Mouse (Mus musculus) brown adipose tissue, adult 24 weeks (tissue): ENCODE results near the gene Fga. TPM values are rescaled to one million over a fixed set of nuclear protein-coding genes. Genes with fewer than 3 reads are reported as not detected.

Experiments
- H3K27ac ChIP-seq: fragments of 200-500 bp; replicated peaks from 2 replicates; pipeline ENCODE4 v1.5.1; 2012; ENCODE audit warnings: low read depth, mild to moderate bottlenecking, low read length
- H3K4me1 ChIP-seq: fragments of 200-500 bp; 2 replicates; pipeline ENCODE4 v1.6.1; 2012; ENCODE audit warnings: low read length, mixed read lengths; ENCODE audit not compliant: control insufficient read depth, insufficient read depth, insufficient read length
- H3K4me3 ChIP-seq: fragments of 200-500 bp; 2 replicates; pipeline ENCODE4 v1.5.1; 2012; ENCODE audit warnings: low read depth, mild to moderate bottlenecking, low read length, moderate library complexity; ENCODE audit not compliant: insufficient read depth
- polyA plus RNA-seq: library from polyadenylated mRNA; stranded (reverse); fragments of >200 nt; gene quantifications from 2 replicates; pipeline ENCODE4 v1.2.4, GENCODE M21; 2012; ENCODE audit not compliant: missing spikeins, insufficient read depth, insufficient read length

Fga gene
- 1.8 TPM in 1 of 2 replicates, not detected in the other for polyA plus RNA-seq

- Histone ChIP-seq H3K4me1 (no peaks in the 10 kb centered on the region), H3K4me3 (no peak within 1 kb of the TSS), H3K27ac (no peak within 1 kb of the TSS)
Observed at GRCm38 (mm10) chr3:83025475-83026301, at the start of gene Fga. Gene Fga, plus strand, starts transcription at chr3:83026076.

- no peak overlapping the region for H3K4me3 ChIP-seq
- H3K4me1 ChIP-seq, result no peaks in the 10 kb centered on the region
- H3K27ac ChIP-seq, result no peak overlapping the region
Observed at GRCm38 (mm10) chr3:82980818-82981217, 45.1 kb upstream of the Fga start.

- no peaks in the 10 kb centered on the region for H3K4me1 ChIP-seq
- no peak overlapping the region for H3K27ac ChIP-seq
- H3K4me3 ChIP-seq, result no peak overlapping the region
Observed at GRCm38 (mm10) chr3:82981861-82982260, 44.0 kb upstream of the Fga start.

- H3K27ac ChIP-seq, result no peak overlapping the region
- H3K4me3 ChIP-seq, result no peak overlapping the region
- H3K4me1 ChIP-seq, result no peaks in the 10 kb centered on the region
Observed at GRCm38 (mm10) chr3:82984840-82985239, 41.0 kb upstream of the Fga start.

GRCm38 (mm10) chr3:82991963-82992362 lies 33.9 kb upstream of the Fga start:
- no peak overlapping the region for H3K4me3 ChIP-seq
- no peaks in the 10 kb centered on the region for H3K4me1 ChIP-seq

GRCm38 (mm10) chr3:82992956-82993355 lies 32.9 kb upstream of the Fga start:
- H3K4me1 ChIP-seq, result no peaks in the 10 kb centered on the region
- no peak overlapping the region for H3K4me3 ChIP-seq
- no peak overlapping the region for H3K27ac ChIP-seq

More at GRCm38 (mm10) chr3:82991963-82992362, 33.9 kb upstream of the Fga start:
- no peak overlapping the region for H3K27ac ChIP-seq

- Histone ChIP-seq H3K27ac (no peak overlapping the region), H3K4me1 (no peaks in the 10 kb centered on the region), H3K4me3 (no peak overlapping the region)
Observed at GRCm38 (mm10) chr3:82995368-82995767, 30.5 kb upstream of the Fga start.

- Histone ChIP-seq H3K4me1 (no peaks in the 10 kb centered on the region), H3K4me3 (no peak overlapping the region), H3K27ac (no peak overlapping the region)
Observed at GRCm38 (mm10) chr3:82996656-82997055, 29.2 kb upstream of the Fga start.

- H3K27ac ChIP-seq, result no peak overlapping the region
- H3K4me1 ChIP-seq, result no peaks in the 10 kb centered on the region
- no peak overlapping the region for H3K4me3 ChIP-seq
Observed at GRCm38 (mm10) chr3:82998772-82999463, 27.0 kb upstream of the Fga start.

GRCm38 (mm10) chr3:82999995-83000394 lies 25.9 kb upstream of the Fga start:
- Histone ChIP-seq H3K27ac (no peak overlapping the region), H3K4me1 (no peaks in the 10 kb centered on the region), H3K4me3 (no peak overlapping the region)

GRCm38 (mm10) chr3:83002191-83002590 lies 23.7 kb upstream of the Fga start:
- Histone ChIP-seq H3K4me1 (no peaks in the 10 kb centered on the region), H3K4me3 (no peak overlapping the region), H3K27ac (no peak overlapping the region)

GRCm38 (mm10) chr3:83003068-83003467 lies 22.8 kb upstream of the Fga start:
- Histone ChIP-seq H3K27ac (no peak overlapping the region), H3K4me3 (no peak overlapping the region), H3K4me1 (no peaks in the 10 kb centered on the region)

- Histone ChIP-seq H3K27ac (no peak overlapping the region), H3K4me3 (no peak overlapping the region), H3K4me1 (no peaks in the 10 kb centered on the region)
Observed at GRCm38 (mm10) chr3:83004801-83005200, 21.1 kb upstream of the Fga start.

GRCm38 (mm10) chr3:83007557-83007956 lies 18.3 kb upstream of the Fga start, which contains the start of gene Fgg:
Gene Fgg, plus strand, starts transcription at chr3:83007724.
- H3K27ac ChIP-seq, result no peak within 1 kb of the TSS
- no peak within 1 kb of the TSS for H3K4me3 ChIP-seq
- H3K4me1 ChIP-seq, result no peaks in the 10 kb centered on the region

GRCm38 (mm10) chr3:83010291-83010690 lies 15.6 kb upstream of the Fga start:
- H3K4me1 ChIP-seq, result no peaks in the 10 kb centered on the region
- H3K27ac ChIP-seq, result no peak overlapping the region
- no peak overlapping the region for H3K4me3 ChIP-seq
